Mouse (Mus musculus) gastrocnemius, postnatal 14 days (tissue): ENCODE results near the gene Got1. TPM values are rescaled to one million over a fixed set of nuclear protein-coding genes. Genes with fewer than 3 reads are reported as not detected.
"Not testable (repeated sequence)": the region's sequence is repeated elsewhere in the genome, so short reads cannot be mapped to it uniquely, and the experiment has no call there.

Experiments used
- DNase-seq: peaks from one replicate; pipeline ENCODE4 v3.0.0; 2021; ENCODE audit warnings: mixed read lengths
- intact Hi-C: fragments of 180-260 bp; cut with DNase I; formaldehyde crosslinking; loops from one replicate; pipeline ENCODE4 v1.15.1; 2025; ENCODE audit warnings: low total_unique reads
- total RNA-seq, 2 experiments: library from RNA; stranded (reverse); gene quantifications; 2 replicates each; pipeline ENCODE4 v1.2.3; 2021

Got1 gene
- total RNA-seq, 2 experiments from 2014 or later = 223 to 303 TPM

- DNase-seq = no peak
- intact Hi-C loops = no loop called here
These were observed 1.2 kb upstream of the Got1 start for GRCm38 (mm10) chr19:43525566-43525965.

DNA sequence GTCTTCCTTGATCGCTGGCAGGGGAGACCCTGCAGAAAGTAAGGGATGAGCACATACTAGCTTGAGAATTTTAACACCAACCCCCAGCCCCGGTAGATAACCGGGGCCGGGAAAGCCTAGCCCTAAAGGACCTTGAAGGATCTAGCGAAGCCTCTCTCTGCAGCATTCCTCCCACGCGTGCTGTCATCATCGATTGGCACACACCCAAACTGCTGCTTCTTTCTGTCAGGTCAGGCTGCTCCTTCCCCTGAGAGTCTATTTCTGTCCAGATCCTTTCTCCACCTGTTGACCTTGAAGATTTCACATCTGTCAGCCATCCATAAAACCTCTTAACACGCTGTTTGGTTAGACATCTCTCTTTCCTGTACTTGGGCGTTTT lies 688 bp upstream of the Got1 start:
- intact Hi-C loops = no loop called here
- DNase-seq = peak; percentile 74

DNA sequence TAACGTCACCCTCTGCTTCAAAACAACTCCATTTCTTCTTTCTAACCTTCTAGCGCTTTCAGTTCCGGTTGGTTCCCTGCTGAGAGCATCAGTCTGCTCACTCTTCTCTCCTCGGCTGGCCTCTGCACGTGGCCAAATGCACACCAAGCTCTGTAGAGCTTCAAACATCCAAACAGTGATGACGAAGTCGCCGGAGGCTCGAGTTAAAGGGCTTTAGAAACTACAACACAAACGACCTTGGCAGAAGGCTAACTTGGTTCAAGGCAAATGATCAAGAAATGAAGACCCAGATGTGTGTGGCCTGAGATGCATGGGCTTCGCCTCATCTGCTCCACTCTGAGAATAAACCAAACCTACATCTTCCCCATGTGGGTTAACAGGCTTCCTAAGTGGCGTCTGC lies 854 bp downstream of the Got1 start:
- DNase-seq = no peak
- intact Hi-C loops = no loop called here

DNA sequence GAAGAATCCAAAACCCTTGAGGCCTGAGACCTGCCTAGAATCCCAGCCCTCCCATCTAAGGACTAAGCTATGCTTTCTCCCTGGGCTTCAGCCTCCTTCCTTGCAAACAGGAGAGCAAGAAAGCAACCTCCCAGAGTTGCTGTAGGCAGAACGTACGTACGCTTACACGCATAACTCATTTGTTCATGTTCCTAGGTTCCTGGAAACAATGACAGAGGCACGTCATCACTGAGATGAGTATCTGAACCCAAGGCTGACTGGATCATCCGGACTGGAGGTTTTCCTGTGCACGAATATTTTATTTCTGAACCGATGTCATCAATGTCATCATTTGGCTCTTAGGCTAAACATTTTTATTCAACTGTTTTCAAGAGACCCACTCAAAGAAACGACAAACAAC lies 2.4 kb downstream of the Got1 start:
- no peak for DNase-seq
- intact Hi-C loops = no loop called here

DNA sequence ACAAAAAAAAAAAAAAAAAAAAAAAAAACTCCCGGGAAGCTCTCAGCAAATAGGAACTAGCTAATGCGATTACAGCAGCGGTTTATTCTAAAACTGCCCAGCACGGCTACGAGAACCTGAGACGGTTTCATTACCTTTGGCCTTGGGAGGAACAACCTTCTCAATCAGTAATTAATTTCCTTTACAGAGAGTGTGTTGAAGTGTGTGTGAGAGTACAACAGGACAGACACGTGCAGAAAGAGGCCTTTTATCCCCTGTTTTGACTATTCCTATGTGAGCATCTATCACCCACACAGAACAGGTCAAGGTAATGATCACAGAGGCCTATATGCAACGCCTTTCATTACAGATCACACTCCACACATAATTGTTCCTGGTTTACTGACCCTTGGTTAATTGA lies 3.0 kb downstream of the Got1 start:
- DNase-seq = no peak
- intact Hi-C loops = no loop called here

DNA sequence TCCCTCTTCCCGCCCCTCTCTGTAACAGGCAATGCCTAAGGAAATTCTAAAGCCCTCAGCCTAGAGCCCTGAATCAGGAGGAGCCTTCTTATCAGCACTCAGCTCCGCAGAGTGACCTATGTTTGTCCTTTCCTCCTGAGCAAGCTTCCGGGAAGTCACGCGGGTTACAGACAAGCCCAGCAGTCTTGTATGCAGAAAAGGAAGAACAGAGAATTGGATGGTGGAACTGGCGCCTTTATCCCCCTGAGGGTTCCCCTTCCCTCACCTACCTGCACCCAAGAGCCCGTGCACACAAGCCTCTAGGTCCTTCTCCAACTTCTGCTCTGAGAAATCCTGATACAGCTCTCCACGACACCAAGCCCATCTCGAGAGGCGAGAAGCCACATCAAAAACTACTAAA lies 4.0 kb downstream of the Got1 start:
- DNase-seq = no peak
- intact Hi-C loops = no loop called here

DNA sequence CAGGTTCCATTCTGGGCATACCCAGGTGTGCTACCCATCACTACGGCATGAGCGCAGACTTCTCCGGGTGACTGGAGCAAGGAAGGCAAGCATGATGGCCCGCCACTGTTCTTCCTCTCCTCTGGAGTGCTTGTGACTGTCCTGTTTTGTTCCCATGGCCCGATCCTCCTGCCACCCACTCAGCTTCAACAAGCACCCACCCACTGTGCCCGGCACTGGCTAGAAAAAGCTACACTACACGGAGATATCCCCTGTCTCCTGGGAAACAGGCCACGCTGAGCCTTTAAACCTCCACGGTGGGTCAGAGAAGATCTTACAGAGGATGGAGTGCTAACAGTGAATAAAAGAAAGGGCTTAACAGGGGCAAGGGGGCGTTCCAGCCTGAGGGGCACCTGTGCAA lies 5.2 kb downstream of the Got1 start:
- DNase-seq = no peak
- intact Hi-C loops = no loop called here

GRCm38 (mm10) chr19:43518261-43518660 lies 6.1 kb downstream of the Got1 start:
- intact Hi-C loops = no loop called here
- no peak for DNase-seq

DNA sequence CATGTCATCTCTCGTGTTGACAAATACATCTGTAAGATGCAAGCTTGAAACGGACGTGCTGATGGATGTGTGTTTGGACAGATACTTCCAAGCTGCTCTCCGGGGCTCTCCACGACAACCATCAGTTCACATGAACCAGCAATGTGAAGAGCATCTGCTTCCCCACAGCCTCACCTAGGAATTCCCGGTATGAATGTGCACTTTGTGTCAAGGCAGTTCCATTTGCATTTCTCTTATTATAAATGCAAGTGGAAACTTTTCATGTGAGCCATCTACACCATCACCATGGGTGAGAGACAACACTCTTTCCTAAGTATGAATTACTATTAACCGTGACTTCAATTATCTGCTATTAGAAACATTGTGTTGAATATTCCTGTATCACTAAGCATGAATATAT lies 6.6 kb downstream of the Got1 start:
- no peak for DNase-seq
- intact Hi-C loops = no loop called here

- no peak for DNase-seq
- intact Hi-C loops = no loop called here
These were observed 7.1 kb downstream of the Got1 start for GRCm38 (mm10) chr19:43517320-43517719.

GRCm38 (mm10) chr19:43516397-43517035 lies 7.9 kb downstream of the Got1 start:
- no peak for DNase-seq
- intact Hi-C loops = no loop called here

DNA sequence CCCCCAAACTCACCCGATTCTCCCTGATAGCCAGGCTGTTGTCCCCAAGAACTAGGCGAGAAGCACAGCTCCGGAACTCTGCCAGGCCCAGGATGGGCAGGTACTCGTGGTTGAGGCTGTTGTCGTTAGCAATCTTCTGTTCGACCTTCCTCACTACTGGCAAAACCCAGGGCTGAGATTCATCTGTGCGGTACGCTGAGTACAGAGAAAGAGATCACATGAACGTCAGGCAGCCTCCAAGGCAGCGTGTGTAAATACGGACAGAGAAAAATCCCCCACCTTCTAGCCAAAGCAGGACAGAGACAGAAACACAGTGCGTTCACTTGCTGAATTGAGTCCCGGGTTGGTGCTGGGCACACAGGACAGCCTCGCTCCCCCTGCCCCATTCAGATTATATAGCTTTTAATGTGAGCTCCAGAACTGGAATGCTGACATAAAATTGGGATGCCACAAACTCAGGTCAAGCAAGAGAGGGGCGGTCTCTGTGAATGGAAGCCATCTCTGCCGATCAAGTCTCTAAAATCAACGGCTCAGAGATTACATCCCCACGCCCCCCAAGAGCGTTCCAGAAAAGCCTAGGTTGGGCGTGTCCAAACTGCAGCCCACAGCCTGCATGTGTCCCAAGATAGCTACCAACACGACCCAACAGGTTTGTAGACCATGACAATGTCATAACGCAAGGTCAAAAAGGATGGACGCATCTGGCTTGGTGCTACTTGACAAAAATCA lies 8.6 kb downstream of the Got1 start:
- intact Hi-C loops = no loop called here

GRCm38 (mm10) chr19:43513874-43514273 lies 10.5 kb downstream of the Got1 start:
- intact Hi-C loops = no loop called here

More for the DNA sequence above, 8.6 kb downstream of the Got1 start:
- no peak for DNase-seq

GRCm38 (mm10) chr19:43511621-43512620 lies 12.5 kb downstream of the Got1 start:
- DNase-seq = no peak
- intact Hi-C loops = no loop called here

More at GRCm38 (mm10) chr19:43513874-43514273, 10.5 kb downstream of the Got1 start:
- no peak for DNase-seq

DNA sequence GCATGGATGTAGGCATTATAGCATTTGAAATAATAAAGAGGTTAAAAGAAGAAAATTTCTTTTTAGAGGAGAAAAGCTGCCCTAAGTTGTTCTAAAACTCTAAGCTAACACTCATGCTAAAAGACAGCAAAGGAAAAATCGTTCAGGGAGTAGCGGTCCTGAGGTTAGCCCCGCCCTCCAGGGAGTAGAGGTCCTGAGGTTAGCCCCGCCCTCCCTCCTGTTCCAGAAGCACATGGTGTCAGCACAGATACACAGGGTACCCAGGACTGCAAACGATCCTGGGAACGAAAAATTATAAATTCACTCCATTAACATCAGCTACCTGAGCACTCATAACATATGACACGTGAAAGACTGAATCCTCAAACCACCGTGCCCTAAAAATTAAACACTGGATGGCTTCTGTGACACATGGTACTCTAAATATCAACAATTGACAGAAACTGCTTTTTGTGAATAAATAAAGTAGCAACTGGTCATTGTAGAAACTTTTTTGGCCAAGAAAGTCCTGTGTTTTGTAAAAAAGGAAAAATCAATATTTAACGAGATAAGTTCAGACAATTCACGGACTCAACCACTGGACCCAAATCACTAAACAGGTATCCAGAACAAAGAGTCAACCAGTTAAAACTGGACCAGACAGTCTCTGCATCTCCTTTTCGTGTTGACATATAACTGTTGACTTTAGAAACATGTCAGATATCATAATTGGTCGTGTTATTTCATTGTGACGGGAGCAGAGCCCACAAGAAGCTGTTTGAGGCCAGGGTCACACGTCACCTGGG lies 13.8 kb downstream of the Got1 start:
- intact Hi-C loops = no loop called here
- no peak for DNase-seq

GRCm38 (mm10) chr19:43505441-43505840 lies 19.0 kb downstream of the Got1 start:
- DNase-seq = no peak
- intact Hi-C loops = no loop called here

DNA sequence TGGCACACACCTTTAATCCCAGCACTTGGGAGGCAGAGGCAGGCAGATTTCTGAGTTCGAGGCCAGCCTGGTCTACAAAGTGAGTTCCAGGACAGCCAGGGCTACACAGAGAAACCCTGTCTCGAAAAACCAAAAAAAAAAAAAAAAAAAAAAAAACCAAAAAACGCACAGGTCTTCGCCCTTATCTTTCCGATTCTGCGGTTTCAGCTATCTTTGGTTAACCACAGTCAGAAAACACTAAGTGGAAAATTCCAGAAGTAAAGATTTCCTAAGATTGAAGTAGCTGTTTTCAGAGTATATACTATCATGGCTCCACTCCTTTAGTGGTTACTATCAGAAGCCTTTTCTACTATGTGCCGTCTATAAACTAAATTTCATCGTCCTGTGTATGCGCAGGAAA lies 20.8 kb downstream of the Got1 start:
- intact Hi-C loops = not testable (repeated sequence)

DNA sequence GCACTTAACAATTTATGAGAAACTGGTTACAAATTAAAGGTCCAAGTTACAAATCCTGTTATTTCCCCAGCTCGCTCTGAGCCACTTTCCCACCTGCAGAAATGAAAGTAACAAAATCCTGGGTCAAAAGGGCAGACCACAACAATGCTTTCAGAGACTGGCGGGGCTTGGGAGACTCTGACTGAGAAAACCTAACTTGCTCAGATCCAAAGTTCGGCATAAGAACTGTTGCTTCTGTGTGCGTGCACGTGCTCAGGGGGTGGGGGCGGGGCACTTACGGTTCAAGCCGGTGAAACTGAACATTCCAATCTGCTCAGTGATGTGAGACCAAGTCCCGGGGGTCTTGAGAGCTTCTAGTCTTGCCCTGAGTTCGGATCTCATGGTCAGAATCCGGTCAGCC lies 21.8 kb downstream of the Got1 start:
- DNase-seq = no peak
- intact Hi-C loops = no loop called here

More for the DNA sequence above, 20.8 kb downstream of the Got1 start:
- DNase-seq = not testable (repeated sequence)

DNA sequence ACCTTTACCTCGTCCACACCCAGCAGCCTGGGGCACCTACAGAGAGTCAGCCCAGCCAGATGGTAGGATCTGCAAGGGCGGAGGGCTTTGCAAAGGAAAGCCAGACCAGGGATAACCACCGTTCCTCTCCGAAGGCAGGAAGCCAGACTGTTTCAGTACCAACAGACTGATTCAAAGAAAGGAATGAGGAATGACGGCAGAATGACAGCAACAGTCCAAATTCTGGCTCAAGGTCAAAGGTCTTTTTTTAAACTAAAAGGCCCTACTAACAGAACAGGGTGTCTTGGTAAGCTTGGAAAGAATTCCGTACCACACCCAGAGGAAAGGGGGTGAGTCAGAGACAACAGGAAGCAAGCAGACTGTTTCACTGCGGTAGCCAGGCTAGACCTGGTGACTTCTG lies 25.5 kb downstream of the Got1 start:
- intact Hi-C loops = loop anchor here (5.0 to 10.0 kb wide), 2 partner anchors 33 to 156 kb away; no protein-coding TSS in a partner anchor
- no peak for DNase-seq
